Mouse (Mus musculus) left cerebral cortex, adult 9 months (tissue): ENCODE measurements around the gene Nfe2.

Source experiments
- DNase-seq, 2 experiments: peaks; one replicate each; pipeline ENCODE4 v3.0.0; 2022; ENCODE audit warnings: low spot score in 2 of 2

Nfe2 gene

GRCm38 (mm10) chr15:103257790-103258728, at the start of gene Nfe2:
Nfe2 (minus strand) TSS chr15:103258403.
- no peak for DNase-seq

GRCm38 (mm10) chr15:103307125-103307524, 48.9 kb upstream of the Nfe2 start:
- peak; percentile 68 to 97 for DNase-seq

- DNase-seq: no peak
These were observed 47.8 kb upstream of the Nfe2 start for GRCm38 (mm10) chr15:103305792-103306645.

- peak; percentile 97 to 98 for DNase-seq
These were observed 47.0 kb upstream of the Nfe2 start for GRCm38 (mm10) chr15:103305070-103305678.

- no peak for DNase-seq
These were observed 46.4 kb upstream of the Nfe2 start for GRCm38 (mm10) chr15:103304616-103304969.

GRCm38 (mm10) chr15:103303916-103304615, 45.9 kb upstream of the Nfe2 start:
- DNase-seq: no peak

- no peak for DNase-seq
These were observed 44.3 kb upstream of the Nfe2 start for GRCm38 (mm10) chr15:103302341-103303021.

GRCm38 (mm10) chr15:103301547-103302340, 43.5 kb upstream of the Nfe2 start:
- DNase-seq: no peak

- DNase-seq: no peak
These were observed 42.8 kb upstream of the Nfe2 start for GRCm38 (mm10) chr15:103301046-103301445.

GRCm38 (mm10) chr15:103300560-103300959, 42.4 kb upstream of the Nfe2 start:
- no peak for DNase-seq

- DNase-seq: peak in 1 of 2 experiments; percentile 68
These were observed 41.9 kb upstream of the Nfe2 start for GRCm38 (mm10) chr15:103300067-103300471.

GRCm38 (mm10) chr15:103299644-103300043, 41.4 kb upstream of the Nfe2 start:
- no peak for DNase-seq

- no peak for DNase-seq
These were observed 40.8 kb upstream of the Nfe2 start for GRCm38 (mm10) chr15:103298861-103299616.

- no peak for DNase-seq
These were observed 39.8 kb upstream of the Nfe2 start for GRCm38 (mm10) chr15:103298026-103298425.

- no peak for DNase-seq
These were observed 39.1 kb upstream of the Nfe2 start for GRCm38 (mm10) chr15:103297313-103297712.

GRCm38 (mm10) chr15:103295851-103296250, 37.6 kb upstream of the Nfe2 start:
- DNase-seq: no peak

- DNase-seq: no peak
These were observed 36.4 kb upstream of the Nfe2 start for GRCm38 (mm10) chr15:103294649-103295048.

GRCm38 (mm10) chr15:103293375-103293774, 35.2 kb upstream of the Nfe2 start:
- no peak for DNase-seq

GRCm38 (mm10) chr15:103292673-103293345, 34.6 kb upstream of the Nfe2 start:
- no peak for DNase-seq
